Mouse (Mus musculus): ENCODE results near the gene Ccdc162. TPM values are rescaled to one million over a fixed set of nuclear protein-coding genes. Genes with fewer than 3 reads are reported as not detected.
A peak's percentile ranks its signal among the peaks of the same experiment; 100 is the strongest.

Gene Ccdc162
- polyA plus RNA-seq, 1 experiment from 2014 or later, result 2.2 TPM

- no peaks in the 10 kb centered on the region for H3K27me3 ChIP-seq (replicated peaks; ENCODE audit: insufficient read depth, low read length)
- no peak for ATAC-seq
- H3K9me3 ChIP-seq (ENCODE audit: low read length), result no peaks in the 10 kb centered on the region
- no peaks in the 10 kb centered on the region; the same call in 1 of the 2 replicates for H3K36me3 ChIP-seq (ENCODE audit: insufficient read depth, low read length)
- no peak overlapping the region for H3K9ac ChIP-seq (replicated peaks; ENCODE audit: low read depth)
- no peak overlapping the region for H3K27ac ChIP-seq (ENCODE audit: low read length)
- TF ChIP-seq EP300 (IDR thresholded peaks at IDR 0.05) (no peak), CTCF (IDR thresholded peaks at IDR 0.05) (no peak)
- DNase-seq (ENCODE audit: low spot score), result no peak
- no peak overlapping the region for H3K4me3 ChIP-seq (ENCODE audit: low read depth, low read length)
- H3K4me1 ChIP-seq (ENCODE audit: insufficient read depth, low read depth, low read length), result no peaks in the 10 kb centered on the region
- 97% methylated on average over 4 of the region's 4 CpGs for WGBS
- H3K4me2 ChIP-seq (replicated peaks; ENCODE audit: low read depth, low read length), result no peak overlapping the region
Measured at GRCm38 (mm10) chr10:41537226-41537982, 179.0 kb downstream of the Ccdc162 start.

GRCm38 (mm10) chr10:41536714-41537113, 179.7 kb downstream of the Ccdc162 start:
- no peaks in the 10 kb centered on the region for H3K9me3 ChIP-seq (ENCODE audit: low read length)
- H3K27me3 ChIP-seq (replicated peaks; ENCODE audit: insufficient read depth, low read length), result no peaks in the 10 kb centered on the region
- 83% methylated on average over 1 of the region's 1 CpGs for WGBS
- H3K4me1 ChIP-seq (ENCODE audit: insufficient read depth, low read depth, low read length), result no peaks in the 10 kb centered on the region
- no peaks in the 10 kb centered on the region; the same call in 1 of the 2 replicates for H3K36me3 ChIP-seq (ENCODE audit: insufficient read depth, low read length)
- no peak overlapping the region for H3K4me3 ChIP-seq (ENCODE audit: low read depth, low read length)
- H3K4me2 ChIP-seq (replicated peaks; ENCODE audit: low read depth, low read length), result no peak overlapping the region
- no peak overlapping the region for H3K27ac ChIP-seq (ENCODE audit: low read length)
- TF ChIP-seq EP300 (IDR thresholded peaks at IDR 0.05), result no peak
- ATAC-seq, result no peak
- no peak overlapping the region for H3K9ac ChIP-seq (replicated peaks; ENCODE audit: low read depth)
- no peak for DNase-seq (ENCODE audit: low spot score)

GRCm38 (mm10) chr10:41535991-41536390, 180.4 kb downstream of the Ccdc162 start:
- no peaks in the 10 kb centered on the region; the same call in 1 of the 2 replicates for H3K36me3 ChIP-seq (ENCODE audit: insufficient read depth, low read length)
- H3K9me3 ChIP-seq (ENCODE audit: low read length), result no peaks in the 10 kb centered on the region
- H3K27me3 ChIP-seq (replicated peaks; ENCODE audit: insufficient read depth, low read length), result no peaks in the 10 kb centered on the region
- DNase-seq (ENCODE audit: low spot score) (no peak), ATAC-seq (no peak)
- H3K4me1 ChIP-seq (ENCODE audit: insufficient read depth, low read depth, low read length), result no peaks in the 10 kb centered on the region
- TF ChIP-seq EP300 (IDR thresholded peaks at IDR 0.05) (no peak), CTCF (IDR thresholded peaks at IDR 0.05) (no peak)
- H3K4me3 ChIP-seq (ENCODE audit: low read depth, low read length), result no peak overlapping the region
- 96% methylated on average over 2 of the region's 2 CpGs for WGBS
- H3K9ac ChIP-seq (replicated peaks; ENCODE audit: low read depth), result no peak overlapping the region
- no peak overlapping the region for H3K27ac ChIP-seq (ENCODE audit: low read length)
- H3K4me2 ChIP-seq (replicated peaks; ENCODE audit: low read depth, low read length), result no peak overlapping the region

- Histone ChIP-seq H3K4me1 (ENCODE audit: insufficient read depth, low read depth, low read length) (no peaks in the 10 kb centered on the region), H3K4me2 (replicated peaks; ENCODE audit: low read depth, low read length) (no peak overlapping the region), H3K36me3 (ENCODE audit: insufficient read depth, low read length) (peaks cover 10% of the 10 kb centered on the region), H3K4me3 (ENCODE audit: low read depth, low read length) (no peak overlapping the region), H3K27ac (ENCODE audit: low read length) (no peak overlapping the region), H3K9ac (replicated peaks; ENCODE audit: low read depth) (no peak overlapping the region), H3K27me3 (replicated peaks; ENCODE audit: insufficient read depth, low read length) (no peaks in the 10 kb centered on the region), H3K9me3 (ENCODE audit: low read length) (no peaks in the 10 kb centered on the region)
- 89% methylated on average over 5 of the region's 5 CpGs for WGBS
- ATAC-seq (no peak), DNase-seq (ENCODE audit: low spot score) (no peak)
- TF ChIP-seq CTCF (IDR thresholded peaks at IDR 0.05) (no peak), EP300 (IDR thresholded peaks at IDR 0.05) (no peak)
Measured at GRCm38 (mm10) chr10:41529972-41530371, 186.5 kb downstream of the Ccdc162 start.

- TF ChIP-seq CTCF (IDR thresholded peaks at IDR 0.05) (no peak), EP300 (IDR thresholded peaks at IDR 0.05) (no peak)
- WGBS, result 77% methylated on average over 1 of the region's 1 CpGs
- Histone ChIP-seq H3K4me2 (replicated peaks; ENCODE audit: low read depth, low read length) (no peak overlapping the region), H3K36me3 (ENCODE audit: insufficient read depth, low read length) (peaks cover 10% of the 10 kb centered on the region), H3K9me3 (ENCODE audit: low read length) (no peaks in the 10 kb centered on the region), H3K4me3 (ENCODE audit: low read depth, low read length) (no peak overlapping the region), H3K27ac (ENCODE audit: low read length) (no peak overlapping the region), H3K27me3 (replicated peaks; ENCODE audit: insufficient read depth, low read length) (no peaks in the 10 kb centered on the region), H3K9ac (replicated peaks; ENCODE audit: low read depth) (no peak overlapping the region), H3K4me1 (ENCODE audit: insufficient read depth, low read depth, low read length) (peaks cover 9% of the 10 kb centered on the region)
- ATAC-seq, result no peak
- no peak for DNase-seq (ENCODE audit: low spot score)
Measured at GRCm38 (mm10) chr10:41525696-41526095, 190.7 kb downstream of the Ccdc162 start.

DNA sequence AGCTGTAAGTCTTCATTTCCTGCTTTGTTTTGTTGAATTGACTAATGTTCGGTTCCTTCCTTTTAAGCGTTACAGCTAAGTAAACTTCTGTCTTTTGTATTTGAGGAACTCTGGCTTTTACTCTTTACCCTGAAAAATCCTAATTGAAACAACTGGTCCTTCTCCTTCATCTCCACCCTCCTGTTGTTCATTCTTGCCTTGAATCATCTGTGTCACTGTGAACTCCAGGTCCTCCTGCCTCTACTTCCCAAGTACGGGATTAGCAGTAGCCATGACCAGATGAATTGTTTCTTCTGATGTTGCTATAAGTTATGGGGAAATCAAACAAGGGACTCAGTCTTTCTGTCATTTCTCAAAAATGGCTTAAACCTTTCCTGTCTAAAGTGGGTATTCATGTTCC, 193.0 kb downstream of the Ccdc162 start:
- Histone ChIP-seq H3K36me3 (ENCODE audit: insufficient read depth, low read length) (peaks cover 5% of the 10 kb centered on the region), H3K27me3 (replicated peaks; ENCODE audit: insufficient read depth, low read length) (no peaks in the 10 kb centered on the region), H3K27ac (ENCODE audit: low read length) (0 out of 2 replicates have a peak overlapping the region, but pooled peaks have one; percentile 29), H3K4me2 (replicated peaks; ENCODE audit: low read depth, low read length) (no peak overlapping the region), H3K9me3 (ENCODE audit: low read length) (no peaks in the 10 kb centered on the region), H3K4me1 (ENCODE audit: insufficient read depth, low read depth, low read length) (peaks cover 10% of the 10 kb centered on the region), H3K9ac (replicated peaks; ENCODE audit: low read depth) (no peak overlapping the region), H3K4me3 (ENCODE audit: low read depth, low read length) (no peak overlapping the region)
- TF ChIP-seq CTCF (IDR thresholded peaks at IDR 0.05) (no peak), EP300 (IDR thresholded peaks at IDR 0.05) (no peak)
- ATAC-seq (no peak), DNase-seq (ENCODE audit: low spot score) (peak; percentile 45)
- 39% methylated on average over 3 of the region's 3 CpGs for WGBS

Measured in lung, postnatal 0 days (tissue).